Mouse (Mus musculus): Measurements from ENCODE around the gene Senp3.
"Not testable (repeated sequence)": the region's sequence is repeated elsewhere in the genome, so short reads cannot be mapped to it uniquely, and the experiment has no call there.

Senp3 gene

GRCm38 (mm10) chr11:69681314-69682208, at the start of gene Senp3:
Gene Senp3 (minus strand): TSS chr11:69682084.
- peak; percentile 97 for DNase-seq (ENCODE audit: low spot score)

- not testable (repeated sequence) for DNase-seq (ENCODE audit: low spot score)
Observed at GRCm38 (mm10) chr11:69731408-69731807, 49.5 kb upstream of the Senp3 start.

- peak; percentile 61 for DNase-seq (ENCODE audit: low spot score)
Observed at GRCm38 (mm10) chr11:69729063-69729462, 47.2 kb upstream of the Senp3 start.

GRCm38 (mm10) chr11:69725951-69726350, 44.1 kb upstream of the Senp3 start:
- DNase-seq (ENCODE audit: low spot score): no peak

- DNase-seq (ENCODE audit: low spot score): no peak
Observed at GRCm38 (mm10) chr11:69723074-69723473, 41.2 kb upstream of the Senp3 start.

- no peak for DNase-seq (ENCODE audit: low spot score)
Observed at GRCm38 (mm10) chr11:69720852-69721251, 39.0 kb upstream of the Senp3 start.

- peak; percentile 12 for DNase-seq (ENCODE audit: low spot score)
Observed at GRCm38 (mm10) chr11:69719423-69719822, 37.5 kb upstream of the Senp3 start.

GRCm38 (mm10) chr11:69718661-69719060, 36.8 kb upstream of the Senp3 start:
- DNase-seq (ENCODE audit: low spot score): peak; percentile 16

- DNase-seq (ENCODE audit: low spot score): no peak
Observed at GRCm38 (mm10) chr11:69716953-69717352, 35.1 kb upstream of the Senp3 start.

GRCm38 (mm10) chr11:69715929-69716328, 34.0 kb upstream of the Senp3 start:
- DNase-seq (ENCODE audit: low spot score): no peak

GRCm38 (mm10) chr11:69715482-69715881, 33.6 kb upstream of the Senp3 start:
- DNase-seq (ENCODE audit: low spot score): peak; percentile 23

- DNase-seq (ENCODE audit: low spot score): no peak
Observed at GRCm38 (mm10) chr11:69714636-69715329, 32.9 kb upstream of the Senp3 start.

- no peak for DNase-seq (ENCODE audit: low spot score)
Observed at GRCm38 (mm10) chr11:69712954-69713672, 31.2 kb upstream of the Senp3 start.

GRCm38 (mm10) chr11:69711082-69711481, 29.2 kb upstream of the Senp3 start:
- DNase-seq (ENCODE audit: low spot score): no peak

- DNase-seq (ENCODE audit: low spot score): no peak
Observed at GRCm38 (mm10) chr11:69710470-69710869, 28.6 kb upstream of the Senp3 start.

GRCm38 (mm10) chr11:69709554-69710446, 27.9 kb upstream of the Senp3 start:
- DNase-seq (ENCODE audit: low spot score): peak; percentile 28

GRCm38 (mm10) chr11:69708614-69709265, 26.9 kb upstream of the Senp3 start:
- DNase-seq (ENCODE audit: low spot score): no peak

- DNase-seq (ENCODE audit: low spot score): no peak
Observed at GRCm38 (mm10) chr11:69707873-69708381, 26.0 kb upstream of the Senp3 start.

- DNase-seq (ENCODE audit: low spot score): no peak
Observed at GRCm38 (mm10) chr11:69707480-69707847, 25.6 kb upstream of the Senp3 start.

GRCm38 (mm10) chr11:69706775-69707479, 25.0 kb upstream of the Senp3 start:
- DNase-seq (ENCODE audit: low spot score): no peak
